Mouse (Mus musculus): ENCODE results near the gene Fam20b. TPM values are rescaled to one million over a fixed set of nuclear protein-coding genes. Genes with fewer than 3 reads are reported as not detected.
"Not testable (repeated sequence)": the region's sequence is repeated elsewhere in the genome, so short reads cannot be mapped to it uniquely, and the experiment has no call there.

Fam20b gene
- polyA plus RNA-seq, 1 experiment from 2014 or later: 34.3 TPM

- H3K27me3 ChIP-seq (ENCODE audit: control insufficient read depth, insufficient read depth, low read length): no peaks in the 10 kb centered on the region
- H3K36me3 ChIP-seq (ENCODE audit: control insufficient read depth, insufficient read depth, low read length): no peaks in the 10 kb centered on the region
- 45% methylated on average over 11 of the region's 11 CpGs for WGBS
- H3K9me3 ChIP-seq (ENCODE audit: control insufficient read depth, low read length): no peaks in the 10 kb centered on the region
- no peak overlapping the region for H3K27ac ChIP-seq (replicated peaks; ENCODE audit: low read depth, low read length)
- no peak for ATAC-seq (ENCODE audit: low FRiP score, low TSS enrichment)
- H3K9ac ChIP-seq (replicated peaks; ENCODE audit: low read length): no peak overlapping the region
- no peak for DNase-seq
- no peak overlapping the region for H3K4me2 ChIP-seq (ENCODE audit: low read length)
- H3K4me3 ChIP-seq (replicated peaks; ENCODE audit: low read depth, low read length): no peak overlapping the region
- H3K4me1 ChIP-seq (ENCODE audit: control insufficient read depth, insufficient read depth, low read length): peaks cover 12% of the 10 kb centered on the region
Measured at GRCm38 (mm10) chr1:156669208-156669983, 49.5 kb downstream of the Fam20b start.

- no peaks in the 10 kb centered on the region for H3K9me3 ChIP-seq (ENCODE audit: control insufficient read depth, low read length)
- no peak for DNase-seq
- H3K27ac ChIP-seq (replicated peaks; ENCODE audit: low read depth, low read length): no peak overlapping the region
- H3K4me3 ChIP-seq (replicated peaks; ENCODE audit: low read depth, low read length): no peak overlapping the region
- ATAC-seq (ENCODE audit: low FRiP score, low TSS enrichment): no peak
- no peak overlapping the region for H3K9ac ChIP-seq (replicated peaks; ENCODE audit: low read length)
- 38% methylated on average over 5 of the region's 5 CpGs for whole genome bisulfite sequencing
- no peak overlapping the region for H3K4me2 ChIP-seq (ENCODE audit: low read length)
- H3K36me3 ChIP-seq (ENCODE audit: control insufficient read depth, insufficient read depth, low read length): no peaks in the 10 kb centered on the region
- no peaks in the 10 kb centered on the region for H3K27me3 ChIP-seq (ENCODE audit: control insufficient read depth, insufficient read depth, low read length)
- H3K4me1 ChIP-seq (ENCODE audit: control insufficient read depth, insufficient read depth, low read length): peaks cover 4% of the 10 kb centered on the region; the same call in 1 of the 2 replicates
Measured at GRCm38 (mm10) chr1:156668602-156669001, 50.3 kb downstream of the Fam20b start.

DNA sequence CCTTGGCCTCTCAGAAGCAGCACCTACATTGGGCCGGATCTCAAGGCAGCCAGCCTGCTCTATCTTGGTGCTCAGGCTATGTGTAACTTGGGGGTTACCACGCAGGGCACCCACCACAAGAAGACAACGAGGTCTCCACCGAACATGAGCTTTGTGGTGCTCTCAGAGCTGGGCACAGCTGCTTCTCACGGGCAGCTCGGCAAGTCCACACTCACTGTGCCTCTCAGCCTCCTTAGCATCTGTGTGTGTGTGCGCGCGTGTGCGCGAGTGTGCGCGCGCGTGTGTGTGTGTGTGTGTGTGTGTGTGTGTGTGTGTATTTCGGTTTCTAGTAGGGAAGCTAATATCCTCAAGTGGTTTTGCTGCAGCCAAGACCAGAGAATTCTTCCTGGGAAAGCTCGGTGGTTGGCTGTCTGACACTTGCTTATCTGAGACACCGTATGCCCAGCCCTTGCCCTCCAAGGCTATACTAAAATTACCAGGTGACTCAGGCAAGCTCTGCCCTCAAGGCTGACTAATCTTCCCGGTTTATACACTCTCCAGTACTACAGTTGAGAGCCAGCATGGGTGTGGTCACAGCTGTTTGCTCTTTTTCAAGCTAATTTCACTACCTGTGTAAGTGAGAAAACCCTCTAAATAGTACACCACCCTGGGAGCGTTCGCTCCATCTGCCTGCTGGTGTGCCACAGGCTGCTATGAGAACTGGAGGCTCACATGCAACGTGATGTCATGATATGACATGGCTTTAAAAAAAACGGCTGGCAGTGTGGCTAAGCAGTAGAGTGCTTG, 51.6 kb downstream of the Fam20b start:
- DNase-seq (no peak), ATAC-seq (ENCODE audit: low FRiP score, low TSS enrichment) (no peak)
- no peaks in the 10 kb centered on the region for H3K27me3 ChIP-seq (ENCODE audit: control insufficient read depth, insufficient read depth, low read length)
- no peak overlapping the region for H3K4me3 ChIP-seq (replicated peaks; ENCODE audit: low read depth, low read length)
- no peaks in the 10 kb centered on the region for H3K9me3 ChIP-seq (ENCODE audit: control insufficient read depth, low read length)
- H3K27ac ChIP-seq (replicated peaks; ENCODE audit: low read depth, low read length): no peak overlapping the region
- H3K4me1 ChIP-seq (ENCODE audit: control insufficient read depth, insufficient read depth, low read length): no peaks in the 10 kb centered on the region
- no peak overlapping the region for H3K4me2 ChIP-seq (ENCODE audit: low read length)
- H3K9ac ChIP-seq (replicated peaks; ENCODE audit: low read length): no peak overlapping the region
- no peaks in the 10 kb centered on the region for H3K36me3 ChIP-seq (ENCODE audit: control insufficient read depth, insufficient read depth, low read length)
- WGBS: 91% methylated on average over 23 of the region's 23 CpGs

DNA sequence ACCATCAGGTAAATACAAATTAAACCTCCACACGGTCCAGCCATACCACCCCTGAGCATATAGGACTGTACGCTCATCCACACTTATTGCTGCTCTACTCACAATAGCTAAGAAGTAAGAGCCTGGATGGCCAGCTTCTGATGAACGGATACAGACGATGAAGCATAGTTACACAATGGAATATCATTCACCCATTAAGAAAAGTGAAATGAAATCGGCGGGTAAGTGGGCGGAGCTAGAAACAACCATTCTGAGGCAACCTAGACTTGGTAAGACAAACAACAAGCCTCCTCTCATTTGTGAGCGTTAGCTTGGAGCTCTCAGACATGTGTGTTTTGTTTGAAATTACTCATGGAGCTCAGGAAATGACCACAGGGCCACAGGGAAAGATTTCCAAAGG, 53.1 kb downstream of the Fam20b start:
- H3K9me3 ChIP-seq (ENCODE audit: control insufficient read depth, low read length): no peaks in the 10 kb centered on the region
- no peak for ATAC-seq (ENCODE audit: low FRiP score, low TSS enrichment)
- no peaks in the 10 kb centered on the region for H3K27me3 ChIP-seq (ENCODE audit: control insufficient read depth, insufficient read depth, low read length)
- no peak overlapping the region for H3K27ac ChIP-seq (replicated peaks; ENCODE audit: low read depth, low read length)
- no peak overlapping the region for H3K9ac ChIP-seq (replicated peaks; ENCODE audit: low read length)
- 92% methylated on average over 8 of the region's 8 CpGs for WGBS
- H3K36me3 ChIP-seq (ENCODE audit: control insufficient read depth, insufficient read depth, low read length): 0 out of 2 replicates have a peak, but pooled peaks cover 4% of the 10 kb centered on the region
- H3K4me3 ChIP-seq (replicated peaks; ENCODE audit: low read depth, low read length): no peak overlapping the region
- H3K4me1 ChIP-seq (ENCODE audit: control insufficient read depth, insufficient read depth, low read length): no peaks in the 10 kb centered on the region
- no peak for DNase-seq
- H3K4me2 ChIP-seq (ENCODE audit: low read length): no peak overlapping the region

- H3K36me3 ChIP-seq (ENCODE audit: control insufficient read depth, insufficient read depth, low read length): 0 out of 2 replicates have a peak, but pooled peaks cover 12% of the 10 kb centered on the region
Measured at GRCm38 (mm10) chr1:156660660-156661236, 58.1 kb downstream of the Fam20b start.

GRCm38 (mm10) chr1:156659906-156660659, 58.8 kb downstream of the Fam20b start:
- Histone ChIP-seq H3K4me3 (replicated peaks; ENCODE audit: low read depth, low read length) (no peak overlapping the region), H3K9me3 (ENCODE audit: control insufficient read depth, low read length) (no peaks in the 10 kb centered on the region), H3K9ac (replicated peaks; ENCODE audit: low read length) (no peak overlapping the region), H3K36me3 (ENCODE audit: control insufficient read depth, insufficient read depth, low read length) (0 out of 2 replicates have a peak, but pooled peaks cover 12% of the 10 kb centered on the region), H3K4me2 (ENCODE audit: low read length) (no peak overlapping the region), H3K4me1 (ENCODE audit: control insufficient read depth, insufficient read depth, low read length) (no peaks in the 10 kb centered on the region), H3K27me3 (ENCODE audit: control insufficient read depth, insufficient read depth, low read length) (no peaks in the 10 kb centered on the region), H3K27ac (replicated peaks; ENCODE audit: low read depth, low read length) (no peak overlapping the region)
- 87% methylated on average over 13 of the region's 13 CpGs for WGBS
- ATAC-seq (ENCODE audit: low FRiP score, low TSS enrichment) (no peak), DNase-seq (no peak)

More at GRCm38 (mm10) chr1:156660660-156661236, 58.1 kb downstream of the Fam20b start:
- ATAC-seq (ENCODE audit: low FRiP score, low TSS enrichment); H3K4me1 ChIP-seq (ENCODE audit: control insufficient read depth, insufficient read depth, low read length); H3K9me3 ChIP-seq (ENCODE audit: control insufficient read depth, low read length); DNase-seq; H3K9ac ChIP-seq (replicated peaks; ENCODE audit: low read length); H3K4me3 ChIP-seq (replicated peaks; ENCODE audit: low read depth, low read length); H3K4me2 ChIP-seq (ENCODE audit: low read length); H3K27me3 ChIP-seq (ENCODE audit: control insufficient read depth, insufficient read depth, low read length); H3K27ac ChIP-seq (replicated peaks; ENCODE audit: low read depth, low read length): not testable (repeated sequence)
- WGBS: 72% methylated on average over 19 of the region's 21 CpGs

DNA sequence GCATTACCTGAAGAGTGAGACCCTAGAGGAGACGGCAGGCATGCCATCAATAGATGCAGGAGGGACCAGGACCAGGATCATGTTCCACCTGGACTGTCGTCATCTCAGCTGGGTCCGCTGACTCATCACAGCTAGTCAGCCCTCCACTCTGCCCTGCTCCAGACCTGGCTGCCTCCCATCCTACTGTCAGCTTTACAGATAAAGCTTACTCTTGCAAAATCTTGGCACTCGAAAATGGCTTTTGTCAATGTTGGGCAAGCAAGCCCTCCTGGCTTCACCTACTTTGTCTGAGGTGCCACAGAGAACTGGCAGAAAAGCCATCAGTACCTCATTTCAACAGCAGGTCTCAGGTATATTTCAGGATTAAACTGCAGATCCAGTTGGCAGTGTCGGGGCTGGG, 60.2 kb downstream of the Fam20b start:
- H3K4me1 ChIP-seq (ENCODE audit: control insufficient read depth, insufficient read depth, low read length): no peaks in the 10 kb centered on the region
- no peak for ATAC-seq (ENCODE audit: low FRiP score, low TSS enrichment)

DNA sequence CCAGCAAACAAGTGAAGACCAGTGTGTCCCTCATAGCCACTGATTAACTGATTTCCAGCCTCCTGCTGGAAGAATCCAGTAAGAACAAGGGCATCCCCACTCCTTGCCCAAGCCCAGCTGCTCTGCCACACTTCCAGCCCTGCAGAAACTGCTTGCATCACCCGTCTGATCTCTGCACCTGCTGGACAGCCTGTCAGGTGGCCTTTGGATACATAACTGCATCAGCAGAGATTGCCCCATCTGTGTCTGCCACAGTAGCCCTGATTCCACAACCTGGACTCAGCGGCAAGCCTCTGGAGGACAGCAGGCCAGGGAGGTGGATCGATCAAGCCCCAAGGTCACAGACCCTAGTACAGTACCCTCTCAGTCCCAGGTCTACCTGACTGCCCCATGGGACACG, 61.4 kb downstream of the Fam20b start:
- 84% methylated on average over 4 of the region's 4 CpGs for WGBS
- no peaks in the 10 kb centered on the region for H3K9me3 ChIP-seq (ENCODE audit: control insufficient read depth, low read length)
- no peak for ATAC-seq (ENCODE audit: low FRiP score, low TSS enrichment)
- H3K27ac ChIP-seq (replicated peaks; ENCODE audit: low read depth, low read length): no peak overlapping the region
- no peak overlapping the region for H3K9ac ChIP-seq (replicated peaks; ENCODE audit: low read length)
- no peaks in the 10 kb centered on the region for H3K4me1 ChIP-seq (ENCODE audit: control insufficient read depth, insufficient read depth, low read length)
- no peak overlapping the region for H3K4me2 ChIP-seq (ENCODE audit: low read length)
- DNase-seq: no peak
- H3K4me3 ChIP-seq (replicated peaks; ENCODE audit: low read depth, low read length): no peak overlapping the region
- no peaks in the 10 kb centered on the region for H3K27me3 ChIP-seq (ENCODE audit: control insufficient read depth, insufficient read depth, low read length)
- H3K36me3 ChIP-seq (ENCODE audit: control insufficient read depth, insufficient read depth, low read length): 0 out of 2 replicates have a peak, but pooled peaks cover 12% of the 10 kb centered on the region

More for the DNA sequence above, 60.2 kb downstream of the Fam20b start:
- DNase-seq: no peak
- Histone ChIP-seq H3K27me3 (ENCODE audit: control insufficient read depth, insufficient read depth, low read length) (no peaks in the 10 kb centered on the region), H3K36me3 (ENCODE audit: control insufficient read depth, insufficient read depth, low read length) (0 out of 2 replicates have a peak, but pooled peaks cover 12% of the 10 kb centered on the region), H3K27ac (replicated peaks; ENCODE audit: low read depth, low read length) (no peak overlapping the region), H3K9ac (replicated peaks; ENCODE audit: low read length) (no peak overlapping the region), H3K4me2 (ENCODE audit: low read length) (no peak overlapping the region), H3K4me3 (replicated peaks; ENCODE audit: low read depth, low read length) (no peak overlapping the region), H3K9me3 (ENCODE audit: control insufficient read depth, low read length) (no peaks in the 10 kb centered on the region)
- 87% methylated on average over 5 of the region's 5 CpGs for WGBS

All from midbrain, embryonic 14.5 days (tissue).